Mouse (Mus musculus): ENCODE measurements at regions not wholly inside any gene's neighbourhood (a gene's known extent, or its start where the extent isn't known, plus 50 kb on each side); places are given as distances from the start of the nearest gene placed in this dataset.

DNA sequence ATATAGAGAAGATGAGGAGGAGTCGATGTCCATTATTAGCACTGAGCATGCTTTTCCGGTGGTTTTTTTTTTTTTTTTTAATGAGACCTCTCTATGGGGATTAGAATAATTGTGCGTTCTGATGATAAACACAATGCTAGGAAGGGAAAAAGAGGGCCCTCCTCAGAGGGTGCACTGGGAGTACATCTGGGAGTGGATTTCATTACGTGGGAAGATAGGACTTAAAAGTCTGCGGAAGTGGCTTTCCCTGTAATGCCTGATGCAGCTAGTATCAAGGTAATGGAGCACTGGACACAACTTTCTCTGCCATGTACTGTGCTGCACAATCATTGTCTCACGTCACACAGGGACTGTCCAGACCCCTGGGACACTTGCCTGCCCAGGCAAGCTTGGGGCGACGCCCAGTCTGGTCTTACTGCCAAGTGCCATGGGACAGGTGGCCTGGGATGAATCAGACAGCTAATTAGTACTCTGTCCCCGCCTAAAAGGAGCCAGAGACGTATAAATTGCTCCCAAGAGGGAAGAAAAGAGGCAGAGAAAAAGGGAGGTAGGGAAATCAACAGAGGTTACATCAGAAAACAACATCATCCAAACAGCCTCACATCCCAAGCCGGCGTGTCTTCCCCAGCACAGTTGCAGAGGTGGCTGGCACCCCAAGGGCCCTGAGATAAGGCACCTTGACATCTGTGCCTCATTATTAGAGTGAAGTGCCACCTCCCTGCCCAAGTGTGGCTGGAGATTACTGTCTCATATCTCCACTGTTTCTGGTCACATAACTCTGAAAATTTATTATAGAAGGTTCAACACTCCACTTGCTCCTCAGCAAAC lies 86.0 kb upstream of the Ncam1 start:
- no peak for ATAC-seq (ENCODE audit: insufficient number of reproducible peaks, insufficient read depth, low FRiP score, low read depth)
- WGBS = 65% methylated on average over 12 of the region's 12 CpGs
- H3K4me3 ChIP-seq (ENCODE audit: control insufficient read depth in 1 of 2, insufficient read depth in 1 of 2, low read depth in 1 of 2, low read length in 2 of 2) = no peak overlapping the region

DNA sequence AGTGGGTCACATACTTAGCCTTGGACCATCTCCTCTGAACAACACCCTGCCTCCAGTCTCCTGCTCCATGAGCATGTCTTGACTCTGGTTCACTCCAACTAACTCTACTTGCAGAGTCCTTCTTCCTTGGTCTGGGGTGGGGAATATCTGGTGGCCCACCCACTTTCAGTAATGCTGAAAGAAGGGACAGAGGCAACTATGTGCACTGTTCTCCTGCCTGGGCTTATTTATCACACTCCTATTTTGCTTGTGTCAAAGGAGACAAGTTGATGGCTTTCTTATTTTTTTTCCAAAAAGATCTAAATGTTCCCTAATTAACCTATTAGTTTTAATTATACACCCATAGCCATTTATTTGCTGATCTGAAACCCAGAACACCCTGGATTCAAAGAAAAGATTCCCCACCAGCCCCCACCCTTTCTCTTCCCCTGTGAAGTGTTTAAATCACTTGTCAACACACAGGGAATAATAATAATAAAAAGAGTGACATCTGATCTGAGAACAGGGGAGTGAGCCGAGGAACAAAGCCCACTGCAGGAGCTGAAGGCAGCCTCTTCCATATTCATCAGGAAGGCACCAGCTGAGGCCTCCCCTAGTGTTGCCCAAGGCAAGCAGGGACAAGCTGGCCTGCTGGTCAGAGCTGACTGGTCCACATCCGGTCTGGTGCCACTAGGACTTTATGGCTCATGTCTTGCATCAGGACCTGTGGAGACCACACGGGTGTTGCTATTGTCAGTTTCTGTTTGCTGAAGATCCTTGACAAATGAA lies 80.8 kb upstream of the Ncam1 start:
- Histone ChIP-seq H3K4me3 (ENCODE audit: control insufficient read depth in 1 of 2, insufficient read depth in 1 of 2, low read depth in 1 of 2, low read length in 2 of 2) (no peak overlapping the region), H3K9ac (ENCODE audit: low read length) (no peak overlapping the region), H3K4me2 (ENCODE audit: low read length) (no peak overlapping the region), H3K27me3 (ENCODE audit: control insufficient read depth, insufficient read depth, low read length) (no peaks in the 10 kb centered on the region), H3K4me1 (ENCODE audit: control insufficient read depth in 2 of 2, insufficient read depth in 2 of 2, low read length in 2 of 2) (peaks cover 0 to 1% of the 10 kb centered on the region in 2 experiments; a peak in 1 of 4 replicates), H3K27ac (replicated peaks in 1 of 2; ENCODE audit: control insufficient read depth in 1 of 2, insufficient read depth in 1 of 2, low read depth in 2 of 2, low read length in 2 of 2) (no peak overlapping the region), H3K9me3 (ENCODE audit: control insufficient read depth, low read length) (no peaks in the 10 kb centered on the region), H3K36me3 (ENCODE audit: control insufficient read depth, insufficient read depth, low read length) (no peaks in the 10 kb centered on the region)
- no peak for ATAC-seq (ENCODE audit: insufficient number of reproducible peaks, insufficient read depth, low FRiP score, low read depth)
- 44% methylated on average over 3 of the region's 3 CpGs for WGBS

More for the DNA sequence above, 86.0 kb upstream of the Ncam1 start:
- Histone ChIP-seq H3K9me3 (ENCODE audit: control insufficient read depth, low read length) (no peaks in the 10 kb centered on the region), H3K27ac (replicated peaks in 1 of 2; ENCODE audit: control insufficient read depth in 1 of 2, insufficient read depth in 1 of 2, low read depth in 2 of 2, low read length in 2 of 2) (no peak overlapping the region), H3K27me3 (ENCODE audit: control insufficient read depth, insufficient read depth, low read length) (no peaks in the 10 kb centered on the region), H3K36me3 (ENCODE audit: control insufficient read depth, insufficient read depth, low read length) (no peaks in the 10 kb centered on the region), H3K4me1 (ENCODE audit: control insufficient read depth in 2 of 2, insufficient read depth in 2 of 2, low read length in 2 of 2) (peaks cover 4 to 7% of the 10 kb centered on the region in 2 experiments; a peak in 3 of 4 replicates), H3K9ac (ENCODE audit: low read length) (no peak overlapping the region), H3K4me2 (ENCODE audit: low read length) (no peak overlapping the region)

DNA sequence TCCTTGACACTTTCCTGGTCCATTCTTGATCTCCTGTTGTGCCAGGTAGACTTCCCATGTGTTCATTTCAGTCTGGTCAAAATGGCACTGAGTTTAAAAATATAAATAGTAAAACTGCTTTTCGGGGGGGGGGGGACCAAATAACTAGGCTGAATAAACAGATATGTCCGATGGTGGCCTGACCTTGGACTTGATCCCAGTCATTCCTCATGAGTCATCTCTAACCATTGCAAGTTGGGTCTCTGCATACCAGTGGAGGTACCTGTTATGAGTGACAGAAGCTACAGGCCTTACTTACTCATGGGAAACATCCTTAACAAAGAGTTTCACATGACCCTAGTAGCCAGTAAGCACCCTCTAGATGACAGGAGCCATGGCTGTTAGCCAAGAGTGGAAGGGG lies 76.2 kb upstream of the Ncam1 start:
- Histone ChIP-seq H3K27ac (replicated peaks in 1 of 2; ENCODE audit: control insufficient read depth in 1 of 2, insufficient read depth in 1 of 2, low read depth in 2 of 2, low read length in 2 of 2) (no peak overlapping the region), H3K9me3 (ENCODE audit: control insufficient read depth, low read length) (no peaks in the 10 kb centered on the region), H3K27me3 (ENCODE audit: control insufficient read depth, insufficient read depth, low read length) (no peaks in the 10 kb centered on the region), H3K36me3 (ENCODE audit: control insufficient read depth, insufficient read depth, low read length) (no peaks in the 10 kb centered on the region), H3K9ac (ENCODE audit: low read length) (no peak overlapping the region), H3K4me3 (ENCODE audit: control insufficient read depth in 1 of 2, insufficient read depth in 1 of 2, low read depth in 1 of 2, low read length in 2 of 2) (no peak overlapping the region), H3K4me2 (ENCODE audit: low read length) (no peak overlapping the region), H3K4me1 (ENCODE audit: control insufficient read depth in 2 of 2, insufficient read depth in 2 of 2, low read length in 2 of 2) (peaks cover 2 to 7% of the 10 kb centered on the region in 2 experiments; a peak in 3 of 4 replicates)
- WGBS = 56% methylated on average over 2 of the region's 2 CpGs
- no peak for ATAC-seq (ENCODE audit: insufficient number of reproducible peaks, insufficient read depth, low FRiP score, low read depth)

DNA sequence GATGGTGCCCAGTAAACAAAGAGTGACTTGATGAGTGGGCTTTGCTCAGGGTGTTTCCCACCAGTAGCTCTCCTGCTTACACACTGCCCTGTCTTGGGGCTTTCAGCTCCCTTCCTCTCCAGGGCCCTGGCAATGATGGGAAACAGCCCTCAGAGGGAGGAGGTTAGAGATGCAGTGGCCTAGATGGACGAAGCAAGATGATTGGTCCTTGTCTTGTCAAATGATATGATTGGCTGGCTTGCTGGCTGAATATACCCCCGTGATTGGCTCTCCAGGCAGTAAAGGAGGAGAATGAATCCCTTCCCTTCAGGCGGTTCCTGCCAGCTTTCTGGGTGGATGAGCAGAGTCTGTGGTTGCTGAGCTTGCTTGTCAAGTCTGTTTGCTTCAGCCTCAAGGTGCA lies 74.8 kb upstream of the Ncam1 start:
- peaks cover 2 to 7% of the 10 kb centered on the region in 2 experiments; a peak in 3 of 4 replicates for H3K4me1 ChIP-seq (ENCODE audit: control insufficient read depth in 2 of 2, insufficient read depth in 2 of 2, low read length in 2 of 2)
- peak overlapping the region; percentile 48 for H3K4me2 ChIP-seq (ENCODE audit: low read length)
- H3K9ac ChIP-seq (ENCODE audit: low read length) = 0 out of 2 replicates have a peak overlapping the region, but pooled peaks have one; percentile 9
- 6% methylated on average over 3 of the region's 3 CpGs for WGBS
- no peaks in the 10 kb centered on the region for H3K9me3 ChIP-seq (ENCODE audit: control insufficient read depth, low read length)
- no peaks in the 10 kb centered on the region for H3K36me3 ChIP-seq (ENCODE audit: control insufficient read depth, insufficient read depth, low read length)
- H3K4me3 ChIP-seq (ENCODE audit: control insufficient read depth in 1 of 2, insufficient read depth in 1 of 2, low read depth in 1 of 2, low read length in 2 of 2) = 0 out of 4 replicates have a peak overlapping the region, but pooled peaks of 1 of the 2 experiments have one; percentile 24
- no peaks in the 10 kb centered on the region for H3K27me3 ChIP-seq (ENCODE audit: control insufficient read depth, insufficient read depth, low read length)
- H3K27ac ChIP-seq (replicated peaks in 1 of 2; ENCODE audit: control insufficient read depth in 1 of 2, insufficient read depth in 1 of 2, low read depth in 2 of 2, low read length in 2 of 2) = no peak overlapping the region
- peak; percentile 38; the same call in 1 of the 2 replicates for ATAC-seq (ENCODE audit: insufficient number of reproducible peaks, insufficient read depth, low FRiP score, low read depth)

DNA sequence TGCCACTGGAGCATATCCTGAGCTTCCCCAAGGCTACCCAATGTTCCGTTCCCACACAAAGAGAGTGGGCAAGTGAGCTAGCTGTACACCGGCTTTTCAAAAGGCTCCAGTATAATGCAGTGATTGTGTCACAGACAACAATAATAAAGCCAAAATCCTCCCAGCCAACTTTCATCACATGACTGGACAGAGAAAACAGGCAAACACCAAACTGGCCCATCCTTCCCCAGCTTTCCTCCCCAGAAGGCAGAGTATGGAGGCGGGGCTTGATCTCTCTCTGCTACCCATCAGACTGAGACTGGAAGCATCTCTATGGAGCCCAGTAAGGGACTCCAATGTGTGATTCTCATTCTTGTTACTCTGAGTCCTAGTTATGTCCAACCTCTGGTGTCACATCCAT lies 52.8 kb upstream of the Ncam1 start:
- Histone ChIP-seq H3K9ac (ENCODE audit: low read length) (no peak overlapping the region), H3K36me3 (ENCODE audit: control insufficient read depth, insufficient read depth, low read length) (no peaks in the 10 kb centered on the region), H3K4me3 (ENCODE audit: control insufficient read depth in 1 of 2, insufficient read depth in 1 of 2, low read depth in 1 of 2, low read length in 2 of 2) (no peak overlapping the region), H3K9me3 (ENCODE audit: control insufficient read depth, low read length) (no peaks in the 10 kb centered on the region), H3K4me1 (ENCODE audit: control insufficient read depth in 2 of 2, insufficient read depth in 2 of 2, low read length in 2 of 2) (0 out of 4 replicates have a peak, but pooled peaks cover 0 to 3% of the 10 kb centered on the region in 2 experiments), H3K27me3 (ENCODE audit: control insufficient read depth, insufficient read depth, low read length) (no peaks in the 10 kb centered on the region), H3K27ac (replicated peaks in 1 of 2; ENCODE audit: control insufficient read depth in 1 of 2, insufficient read depth in 1 of 2, low read depth in 2 of 2, low read length in 2 of 2) (no peak overlapping the region), H3K4me2 (ENCODE audit: low read length) (no peak overlapping the region)
- ATAC-seq (ENCODE audit: insufficient number of reproducible peaks, insufficient read depth, low FRiP score, low read depth) = no peak
- WGBS = 90% methylated on average over 3 of the region's 3 CpGs

DNA sequence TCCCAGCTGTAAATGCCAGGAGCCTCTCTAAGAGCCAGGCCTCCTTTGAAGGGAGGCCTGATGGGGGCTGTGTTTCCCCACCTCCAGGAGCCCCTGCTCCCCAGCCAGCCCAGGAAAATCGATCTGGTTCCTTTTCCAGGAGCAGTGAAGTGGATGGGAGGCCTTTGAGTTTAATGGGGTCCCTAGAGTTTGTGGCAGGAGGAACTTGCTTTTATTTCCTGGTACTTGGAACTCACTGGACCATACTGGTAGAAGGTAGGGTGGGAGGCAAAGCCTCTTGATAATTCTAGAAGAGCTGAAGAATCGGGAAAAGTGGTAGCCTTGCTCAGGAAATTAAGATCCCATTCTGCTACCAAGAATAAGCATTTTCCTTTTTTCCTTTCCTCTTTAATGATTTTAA lies 50.7 kb upstream of the Ncam1 start:
- WGBS = 46% methylated on average over 2 of the region's 2 CpGs
- Histone ChIP-seq H3K4me2 (ENCODE audit: low read length) (no peak overlapping the region), H3K9me3 (ENCODE audit: control insufficient read depth, low read length) (no peaks in the 10 kb centered on the region), H3K9ac (ENCODE audit: low read length) (no peak overlapping the region), H3K36me3 (ENCODE audit: control insufficient read depth, insufficient read depth, low read length) (no peaks in the 10 kb centered on the region), H3K4me3 (ENCODE audit: control insufficient read depth in 1 of 2, insufficient read depth in 1 of 2, low read depth in 1 of 2, low read length in 2 of 2) (no peak overlapping the region), H3K27ac (replicated peaks in 1 of 2; ENCODE audit: control insufficient read depth in 1 of 2, insufficient read depth in 1 of 2, low read depth in 2 of 2, low read length in 2 of 2) (no peak overlapping the region), H3K27me3 (ENCODE audit: control insufficient read depth, insufficient read depth, low read length) (no peaks in the 10 kb centered on the region), H3K4me1 (ENCODE audit: control insufficient read depth in 2 of 2, insufficient read depth in 2 of 2, low read length in 2 of 2) (0 out of 4 replicates have a peak, but pooled peaks cover 0 to 3% of the 10 kb centered on the region in 2 experiments)
- no peak for ATAC-seq (ENCODE audit: insufficient number of reproducible peaks, insufficient read depth, low FRiP score, low read depth)

DNA sequence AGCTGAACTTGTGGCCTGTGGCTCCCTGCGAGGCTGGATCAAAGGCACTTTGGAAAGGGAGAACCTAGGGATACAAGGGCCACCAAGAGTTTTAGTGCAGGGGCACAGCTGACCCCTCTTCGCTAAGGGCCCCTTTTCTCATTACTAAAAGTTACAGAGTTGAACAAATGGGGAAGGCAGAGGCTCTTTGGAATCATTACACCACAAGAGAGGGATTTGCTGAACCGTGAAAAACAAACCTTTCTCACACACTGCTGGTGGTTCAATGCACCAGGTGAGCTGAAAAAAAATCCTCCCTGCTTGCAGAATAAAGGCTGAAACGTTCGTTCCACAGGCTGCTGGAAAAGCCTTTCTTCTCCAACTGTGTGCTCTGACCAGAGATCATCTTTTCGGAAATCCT lies 50.2 kb upstream of the Ncam1 start:
- no peaks in the 10 kb centered on the region for H3K27me3 ChIP-seq (ENCODE audit: control insufficient read depth, insufficient read depth, low read length)
- no peak overlapping the region for H3K27ac ChIP-seq (replicated peaks in 1 of 2; ENCODE audit: control insufficient read depth in 1 of 2, insufficient read depth in 1 of 2, low read depth in 2 of 2, low read length in 2 of 2)
- WGBS = 32% methylated on average over 6 of the region's 6 CpGs
- ATAC-seq (ENCODE audit: insufficient number of reproducible peaks, insufficient read depth, low FRiP score, low read depth) = no peak
- H3K4me2 ChIP-seq (ENCODE audit: low read length) = no peak overlapping the region
- H3K9me3 ChIP-seq (ENCODE audit: control insufficient read depth, low read length) = no peaks in the 10 kb centered on the region
- no peak overlapping the region for H3K9ac ChIP-seq (ENCODE audit: low read length)
- H3K4me3 ChIP-seq (ENCODE audit: control insufficient read depth in 1 of 2, insufficient read depth in 1 of 2, low read depth in 1 of 2, low read length in 2 of 2) = no peak overlapping the region
- H3K4me1 ChIP-seq (ENCODE audit: control insufficient read depth in 2 of 2, insufficient read depth in 2 of 2, low read length in 2 of 2) = 0 out of 4 replicates have a peak, but pooled peaks cover 0 to 3% of the 10 kb centered on the region in 2 experiments
- H3K36me3 ChIP-seq (ENCODE audit: control insufficient read depth, insufficient read depth, low read length) = no peaks in the 10 kb centered on the region

Data from heart, embryonic 14.5 days (tissue).